Mouse (Mus musculus) heart, embryonic 14.5 days (tissue): Measurements from ENCODE around the gene Dst. TPM values are rescaled to one million over a fixed set of nuclear protein-coding genes. Genes with fewer than 3 reads are reported as not detected.

Source experiments
- ATAC-seq: fragments of 200-750 bp; cut with Nextera tagmentation; 2 replicates; pipeline ENCODE4 v1.8.0; 2017; ENCODE audit warnings: low read depth, moderate TSS enrichment; ENCODE audit not compliant: insufficient number of reproducible peaks, insufficient read depth, low FRiP score
- H3K27ac ChIP-seq, 2 experiments: fragments of 200-500 bp in 1 of 2; fragments of 300-500 bp in 1 of 2; sonication (generic) in 1 of 2; replicated peaks in 1 of 2; 2 replicates each; pipeline ENCODE4 v1.5.1; 2012 to 2014; ENCODE audit warnings: low read depth in 2 of 2, low read length in 2 of 2, control low read depth in 1 of 2, mild to moderate bottlenecking in 1 of 2, mixed read lengths in 1 of 2; ENCODE audit not compliant: control insufficient read depth in 1 of 2, insufficient read depth in 1 of 2
- H3K27me3 ChIP-seq: fragments of 300-500 bp; sonication (generic); 2 replicates; pipeline ENCODE4 v1.6.1; 2014; ENCODE audit warnings: mild to moderate bottlenecking, low read length, control low read depth; ENCODE audit not compliant: control insufficient read depth, insufficient read depth
- H3K36me3 ChIP-seq: fragments of 300-500 bp; sonication (generic); 2 replicates; pipeline ENCODE4 v1.6.1; 2014; ENCODE audit warnings: mild to moderate bottlenecking, control low read depth, low read length, mixed read lengths; ENCODE audit not compliant: control insufficient read depth, insufficient read depth
- H3K4me1 ChIP-seq, 2 experiments: fragments of 200-500 bp in 1 of 2; fragments of 300-500 bp in 1 of 2; sonication (generic) in 1 of 2; 2 replicates each; pipeline ENCODE4 v1.6.1; 2012 to 2014; ENCODE audit warnings: low read length in 2 of 2, control low read depth in 1 of 2, mixed read lengths in 1 of 2; ENCODE audit not compliant: control insufficient read depth in 2 of 2, insufficient read depth in 2 of 2
- H3K4me2 ChIP-seq: fragments of 300-500 bp; sonication (generic); 2 replicates; pipeline ENCODE4 v1.6.1; 2014; ENCODE audit warnings: mild to moderate bottlenecking, low read length
- H3K4me3 ChIP-seq, 2 experiments: fragments of 200-500 bp in 1 of 2; fragments of 300-500 bp in 1 of 2; sonication (generic) in 1 of 2; 2 replicates each; pipeline ENCODE4 v1.5.1; 2012 to 2014; ENCODE audit warnings: low read length in 2 of 2, mild to moderate bottlenecking in 2 of 2, control low read depth in 1 of 2, low read depth in 1 of 2, moderate library complexity in 1 of 2; ENCODE audit not compliant: control insufficient read depth in 1 of 2, insufficient read depth in 1 of 2
- H3K9ac ChIP-seq: fragments of 300-500 bp; sonication (generic); 2 replicates; pipeline ENCODE4 v1.6.1; 2014; ENCODE audit warnings: mild to moderate bottlenecking, low read length
- H3K9me3 ChIP-seq: fragments of 300-500 bp; sonication (generic); 2 replicates; pipeline ENCODE4 v1.6.1; 2016; ENCODE audit warnings: low read length, control low read depth; ENCODE audit not compliant: control insufficient read depth
- WGBS: fragments of 180-500 bp; shearing (Covaris S2); extraction: QIAGEN DNeasy Blood & Tissue Kit; methylation state at CpG from one replicate; pipeline ENCODE4 v1.1.7; 2014; 5-methylcytosine and 5-hydroxymethylcytosine counted together
- polyA plus RNA-seq: library from polyadenylated mRNA; unstranded; fragments of >200 nt; fragmentation: Nextera tagmentation; extraction: Ambion mirVana; gene quantifications from 2 replicates; pipeline ENCODE4 v1.2.1, GENCODE M21; 2014

Gene Dst
- polyA plus RNA-seq, 1 experiment from 2014 or later, result 38.6 TPM

- WGBS, result 83% methylated on average over 11 of the region's 11 CpGs
- H3K36me3 ChIP-seq, result peaks cover 84% of the 10 kb centered on the region
Observed at GRCm38 (mm10) chr1:34220094-34220601, 312.1 kb downstream of the Dst start.

GRCm38 (mm10) chr1:34223866-34224265, 315.8 kb downstream of the Dst start:
- ATAC-seq, result no peak
- no peak overlapping the region for H3K27ac ChIP-seq
- H3K9ac ChIP-seq, result no peak overlapping the region
- WGBS, result 90% methylated on average over 11 of the region's 11 CpGs
- peaks cover 85% of the 10 kb centered on the region for H3K36me3 ChIP-seq
- H3K4me1 ChIP-seq, result no peaks in the 10 kb centered on the region
- no peak overlapping the region for H3K4me2 ChIP-seq
- H3K9me3 ChIP-seq, result no peaks in the 10 kb centered on the region
- no peaks in the 10 kb centered on the region for H3K27me3 ChIP-seq
- H3K4me3 ChIP-seq, result no peak overlapping the region

More at GRCm38 (mm10) chr1:34220094-34220601, 312.1 kb downstream of the Dst start:
- no peak for ATAC-seq
- no peak overlapping the region for H3K4me2 ChIP-seq
- no peaks in the 10 kb centered on the region for H3K27me3 ChIP-seq
- H3K9me3 ChIP-seq, result no peaks in the 10 kb centered on the region
- no peaks in the 10 kb centered on the region for H3K4me1 ChIP-seq
- no peak overlapping the region for H3K27ac ChIP-seq
- no peak overlapping the region for H3K9ac ChIP-seq
- H3K4me3 ChIP-seq, result no peak overlapping the region

- Histone ChIP-seq H3K27me3 (no peaks in the 10 kb centered on the region), H3K9ac (no peak overlapping the region), H3K4me2 (no peak overlapping the region), H3K4me3 (no peak overlapping the region), H3K27ac (no peak overlapping the region), H3K36me3 (peaks cover 70% of the 10 kb centered on the region), H3K9me3 (no peaks in the 10 kb centered on the region), H3K4me1 (no peaks in the 10 kb centered on the region)
- 84% methylated on average over 8 of the region's 8 CpGs for WGBS
- ATAC-seq, result no peak
Observed at GRCm38 (mm10) chr1:34227676-34228075, 319.7 kb downstream of the Dst start.

- H3K36me3 ChIP-seq, result peaks cover 39% of the 10 kb centered on the region
- no peak overlapping the region for H3K9ac ChIP-seq
- H3K27ac ChIP-seq, result no peak overlapping the region
- WGBS, result 94% methylated on average over 2 of the region's 2 CpGs
- no peak overlapping the region for H3K4me3 ChIP-seq
- ATAC-seq, result no peak
- H3K27me3 ChIP-seq, result no peaks in the 10 kb centered on the region
- peaks cover 0 to 2% of the 10 kb centered on the region in 2 experiments; a peak in 2 of 4 replicates for H3K4me1 ChIP-seq
- H3K9me3 ChIP-seq, result no peaks in the 10 kb centered on the region
- no peak overlapping the region for H3K4me2 ChIP-seq
Observed at GRCm38 (mm10) chr1:34231041-34231440, 323.0 kb downstream of the Dst start.

GRCm38 (mm10) chr1:34236254-34236723, 328.3 kb downstream of the Dst start:
- peaks cover 12 to 38% of the 10 kb centered on the region in 2 experiments for H3K4me1 ChIP-seq
- H3K27me3 ChIP-seq, result no peaks in the 10 kb centered on the region
- peak overlapping the region; percentile 38 to 61 for H3K4me3 ChIP-seq
- peak; percentile 82 for ATAC-seq
- 1% methylated on average over 28 of the region's 28 CpGs for WGBS
- H3K9ac ChIP-seq, result peak overlapping the region; percentile 77
- H3K36me3 ChIP-seq, result peaks cover 10% of the 10 kb centered on the region; the same call in 1 of the 2 replicates
- no peaks in the 10 kb centered on the region for H3K9me3 ChIP-seq
- peak overlapping the region in 1 of 2 experiments; percentile 25; a peak in 1 of 4 replicates for H3K27ac ChIP-seq
- peak overlapping the region; percentile 95 for H3K4me2 ChIP-seq

- Histone ChIP-seq H3K36me3 (peaks cover 7% of the 10 kb centered on the region; the same call in 1 of the 2 replicates), H3K4me3 (peak overlapping the region; percentile 18 to 61), H3K27ac (no peak overlapping the region), H3K27me3 (no peaks in the 10 kb centered on the region), H3K9ac (peak overlapping the region; percentile 77), H3K4me2 (peak overlapping the region; percentile 95), H3K9me3 (no peaks in the 10 kb centered on the region), H3K4me1 (peaks cover 12 to 38% of the 10 kb centered on the region in 2 experiments)
- no peak for ATAC-seq
- WGBS, result 36% methylated on average over 14 of the region's 14 CpGs
Observed at GRCm38 (mm10) chr1:34237211-34237610, 329.2 kb downstream of the Dst start.

- Histone ChIP-seq H3K4me2 (peak overlapping the region; percentile 95), H3K27ac (no peak overlapping the region), H3K9me3 (no peaks in the 10 kb centered on the region), H3K27me3 (no peaks in the 10 kb centered on the region), H3K4me1 (peaks cover 12 to 38% of the 10 kb centered on the region in 2 experiments), H3K9ac (peak overlapping the region; percentile 77; the same call in 1 of the 2 replicates), H3K36me3 (peaks cover 10% of the 10 kb centered on the region), H3K4me3 (peak overlapping the region; percentile 18 to 61)
- WGBS, result 76% methylated on average over 12 of the region's 12 CpGs
- no peak for ATAC-seq
Observed at GRCm38 (mm10) chr1:34237689-34238091, 329.7 kb downstream of the Dst start.
